Mouse (Mus musculus) naive thymus-derived CD4-positive, alpha-beta T cell, adult 2 months (primary cell): ENCODE measurements at regions not wholly inside any gene's neighbourhood (a gene's known extent, or its start where the extent isn't known, plus 50 kb on each side); places are given as distances from the start of the nearest gene placed in this dataset.

Source experiments
- DNase-seq: peaks from one replicate; pipeline ENCODE4 v3.0.0-alpha.2; 2011; ENCODE audit warnings: low read depth

- DNase-seq: no peak
Measured at GRCm38 (mm10) chr5:111601711-111602521, 131.8 kb upstream of the Gm26897 start.

- DNase-seq: no peak
Measured at GRCm38 (mm10) chr5:111613687-111614086, 120.0 kb upstream of the Gm26897 start.

- DNase-seq: no peak
Measured at GRCm38 (mm10) chr5:111619974-111620373, 113.8 kb upstream of the Gm26897 start.

- DNase-seq: no peak
Measured at GRCm38 (mm10) chr5:111620626-111621025, 113.1 kb upstream of the Gm26897 start.

- DNase-seq: no peak
Measured at GRCm38 (mm10) chr5:111622481-111622880, 111.2 kb upstream of the Gm26897 start.

- DNase-seq: no peak
Measured at GRCm38 (mm10) chr5:111626273-111626798, 107.4 kb upstream of the Gm26897 start.

GRCm38 (mm10) chr5:111630313-111630844 lies 103.3 kb upstream of the Gm26897 start:
- no peak for DNase-seq

GRCm38 (mm10) chr5:111631572-111632161 lies 102.1 kb upstream of the Gm26897 start:
- DNase-seq: no peak

GRCm38 (mm10) chr5:111635092-111635491 lies 98.6 kb upstream of the Gm26897 start:
- DNase-seq: no peak

- no peak for DNase-seq
Measured at GRCm38 (mm10) chr5:111636969-111637368, 96.8 kb upstream of the Gm26897 start.

- DNase-seq: no peak
Measured at GRCm38 (mm10) chr5:111638306-111638705, 95.4 kb upstream of the Gm26897 start.

- no peak for DNase-seq
Measured at GRCm38 (mm10) chr5:111639476-111640287, 94.0 kb upstream of the Gm26897 start.

- DNase-seq: no peak
Measured at GRCm38 (mm10) chr5:111640976-111641375, 92.7 kb upstream of the Gm26897 start.

GRCm38 (mm10) chr5:111641685-111642084 lies 92.0 kb upstream of the Gm26897 start:
- no peak for DNase-seq

- DNase-seq: no peak
Measured at GRCm38 (mm10) chr5:111644142-111644541, 89.6 kb upstream of the Gm26897 start.

GRCm38 (mm10) chr5:111644788-111645187 lies 88.9 kb upstream of the Gm26897 start:
- no peak for DNase-seq

GRCm38 (mm10) chr5:111647686-111648200 lies 86.0 kb upstream of the Gm26897 start:
- DNase-seq: no peak

GRCm38 (mm10) chr5:111648481-111648880 lies 85.2 kb upstream of the Gm26897 start:
- DNase-seq: no peak

GRCm38 (mm10) chr5:111649012-111649411 lies 84.7 kb upstream of the Gm26897 start:
- no peak for DNase-seq

GRCm38 (mm10) chr5:111652472-111652871 lies 81.3 kb upstream of the Gm26897 start:
- DNase-seq: no peak

GRCm38 (mm10) chr5:111656436-111656835 lies 77.3 kb upstream of the Gm26897 start:
- peak; percentile 7 for DNase-seq
